Mouse (Mus musculus): ENCODE data around the gene Ehbp1l1. TPM values are rescaled to one million over a fixed set of nuclear protein-coding genes. Genes with fewer than 3 reads are reported as not detected.

Gene Ehbp1l1
- polyA plus RNA-seq, 1 experiment from 2014 or later = 9.7 TPM

DNA sequence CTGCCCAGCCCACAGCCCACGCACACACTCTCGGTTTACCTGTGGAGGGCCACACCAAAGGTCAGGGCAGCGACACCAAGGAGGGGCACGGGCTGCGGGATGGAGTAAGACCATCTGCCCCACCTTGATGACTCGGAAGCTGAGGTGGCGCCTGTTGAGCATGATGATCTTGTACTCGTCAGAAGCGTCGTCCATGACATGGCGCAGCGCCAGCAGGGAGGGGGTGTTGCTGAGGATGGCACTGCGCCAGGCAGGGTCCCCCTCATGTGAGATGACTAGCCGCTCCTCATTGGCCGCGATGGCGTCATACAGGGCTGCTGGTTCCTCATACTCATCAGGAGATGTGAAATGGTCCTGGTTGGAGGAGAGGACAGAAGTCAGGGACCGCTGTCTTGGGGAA, 59.7 kb downstream of the Ehbp1l1 start:
- Histone ChIP-seq H3K4me1 (replicated peaks) (peaks cover 31% of the 10 kb centered on the region), H3K9me3 (no peaks in the 10 kb centered on the region), H3K27ac (no peak overlapping the region), H3K4me3 (no peak overlapping the region), H3K36me3 (peaks cover 70% of the 10 kb centered on the region), H3K27me3 (ENCODE audit: insufficient read depth, poor library complexity, severe bottlenecking) (no peaks in the 10 kb centered on the region)
- no peak for DNase-seq (ENCODE audit: low spot score)
- WGBS = 97% methylated on average over 18 of the region's 18 CpGs

DNA sequence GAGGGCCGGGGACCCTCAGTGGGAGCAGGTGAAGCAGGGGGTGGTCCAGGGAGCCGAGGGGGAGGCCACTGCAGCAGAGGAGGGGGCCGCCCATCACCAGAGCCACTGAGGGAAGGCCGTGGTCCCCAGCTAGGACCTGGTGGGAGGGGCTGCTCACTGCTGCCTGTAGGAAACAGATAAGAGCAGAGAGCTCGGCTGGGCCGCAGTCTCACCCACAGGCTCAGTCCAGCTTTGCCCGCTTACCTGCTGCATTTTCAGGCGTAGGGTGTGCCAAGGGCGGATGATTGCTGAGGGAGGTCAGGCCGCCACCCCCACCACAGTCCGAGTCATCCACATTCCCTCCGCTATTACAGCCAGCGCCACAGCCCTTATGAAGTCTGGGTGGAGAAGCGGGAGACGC, 60.7 kb downstream of the Ehbp1l1 start:
- Histone ChIP-seq H3K9me3 (no peaks in the 10 kb centered on the region), H3K27ac (no peak overlapping the region), H3K4me1 (replicated peaks) (peaks cover 39% of the 10 kb centered on the region), H3K27me3 (ENCODE audit: insufficient read depth, poor library complexity, severe bottlenecking) (no peaks in the 10 kb centered on the region), H3K36me3 (peaks cover 67% of the 10 kb centered on the region), H3K4me3 (no peak overlapping the region)
- WGBS = 91% methylated on average over 15 of the region's 15 CpGs
- DNase-seq (ENCODE audit: low spot score) = no peak

DNA sequence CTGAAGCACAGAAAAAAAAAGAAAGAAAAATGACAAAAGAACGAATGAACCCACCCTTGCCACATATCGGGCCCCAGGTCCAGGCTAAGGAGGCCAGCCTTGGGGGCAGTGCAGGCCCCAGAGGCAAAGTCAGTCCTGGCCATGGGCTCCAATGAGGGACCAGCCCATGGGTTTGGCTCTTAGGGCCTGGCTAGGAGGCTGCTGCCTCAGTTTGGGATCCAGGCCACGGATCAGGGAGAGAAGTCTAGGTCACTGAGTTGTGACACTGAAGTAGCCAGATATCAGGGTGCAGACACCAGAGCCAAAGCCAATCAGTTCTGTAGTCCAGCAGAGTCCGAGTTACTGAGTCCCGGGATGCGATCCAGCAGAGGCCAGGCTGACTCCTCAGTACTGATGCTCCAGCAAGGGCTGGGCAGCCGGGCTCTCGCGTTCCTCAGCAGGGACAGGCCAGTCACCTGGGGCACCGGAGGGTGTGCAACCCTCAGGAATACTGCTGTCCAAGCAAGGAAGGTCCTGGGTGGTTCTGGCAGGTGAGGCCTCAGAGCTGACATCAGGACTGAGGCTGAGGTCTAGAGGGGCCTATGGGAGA, 61.4 kb downstream of the Ehbp1l1 start:
- Histone ChIP-seq H3K9me3 (no peaks in the 10 kb centered on the region), H3K4me1 (replicated peaks) (peaks cover 43% of the 10 kb centered on the region), H3K4me3 (0 out of 2 replicates have a peak overlapping the region, but pooled peaks have one; percentile 12), H3K27me3 (ENCODE audit: insufficient read depth, poor library complexity, severe bottlenecking) (no peaks in the 10 kb centered on the region), H3K27ac (no peak overlapping the region), H3K36me3 (peaks cover 66% of the 10 kb centered on the region)
- WGBS = 94% methylated on average over 10 of the region's 10 CpGs
- no peak for DNase-seq (ENCODE audit: low spot score)

DNA sequence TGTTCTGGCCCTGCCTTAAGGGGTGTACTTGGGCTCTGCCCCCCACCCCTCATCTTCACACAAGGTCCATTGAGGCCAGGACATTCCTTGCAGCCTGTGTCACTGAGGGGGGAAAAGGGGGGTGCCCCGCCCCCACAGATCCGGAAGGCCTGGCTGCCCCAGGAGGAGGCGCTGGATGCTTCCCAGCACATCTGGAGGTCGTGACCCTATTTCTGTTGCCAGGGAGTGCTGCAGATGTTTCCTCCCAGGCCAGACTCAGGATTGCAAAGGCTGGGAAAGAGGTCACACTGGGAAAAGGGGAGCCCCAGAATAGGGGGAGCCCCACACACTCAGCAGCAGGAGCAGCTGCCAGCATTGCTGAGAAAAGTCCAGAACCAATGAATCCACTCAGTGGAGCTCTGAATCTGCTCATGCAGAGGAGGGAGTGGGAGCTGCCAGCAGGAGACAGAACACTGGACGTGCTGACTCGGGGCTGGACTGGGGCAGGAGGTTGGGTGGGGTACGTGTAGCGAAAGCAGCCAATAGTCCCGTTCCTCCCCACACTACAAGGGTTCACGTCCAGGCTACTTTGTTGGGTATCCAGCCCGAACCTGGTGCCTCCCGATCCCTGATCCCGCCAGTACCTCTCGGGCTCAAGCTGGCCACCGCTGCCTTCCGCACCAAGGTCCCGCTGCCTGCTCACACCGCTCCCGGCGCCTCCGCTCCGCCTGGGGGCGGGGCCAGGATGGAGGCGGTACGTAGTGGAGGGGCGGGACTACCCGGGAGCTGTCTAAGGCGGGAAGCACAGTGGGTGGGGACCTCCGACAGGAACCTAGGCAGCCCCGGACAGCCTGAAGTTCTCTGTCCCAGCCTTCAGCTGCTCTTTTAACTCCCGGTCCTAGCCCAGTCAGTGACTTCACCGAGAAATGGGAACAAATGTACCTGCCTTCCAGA, 62.9 kb downstream of the Ehbp1l1 start, which contains the start of gene Sipa1:
Gene Sipa1, minus strand, starts transcription at position 727 of the 933 bp plus-strand sequence.
- H3K36me3 ChIP-seq = peaks cover 57% of the 10 kb centered on the region
- under 1% methylated on average over 32 of the region's 32 CpGs for WGBS
- H3K27me3 ChIP-seq (ENCODE audit: insufficient read depth, poor library complexity, severe bottlenecking) = no peaks in the 10 kb centered on the region
- H3K9me3 ChIP-seq = no peaks in the 10 kb centered on the region
- H3K4me1 ChIP-seq (replicated peaks) = peaks cover 43% of the 10 kb centered on the region
- peak within 1 kb of the TSS; percentile 85 for H3K27ac ChIP-seq
- H3K4me3 ChIP-seq = peak within 1 kb of the TSS; percentile 61
- peak; percentile 89 for DNase-seq (ENCODE audit: low spot score)

DNA sequence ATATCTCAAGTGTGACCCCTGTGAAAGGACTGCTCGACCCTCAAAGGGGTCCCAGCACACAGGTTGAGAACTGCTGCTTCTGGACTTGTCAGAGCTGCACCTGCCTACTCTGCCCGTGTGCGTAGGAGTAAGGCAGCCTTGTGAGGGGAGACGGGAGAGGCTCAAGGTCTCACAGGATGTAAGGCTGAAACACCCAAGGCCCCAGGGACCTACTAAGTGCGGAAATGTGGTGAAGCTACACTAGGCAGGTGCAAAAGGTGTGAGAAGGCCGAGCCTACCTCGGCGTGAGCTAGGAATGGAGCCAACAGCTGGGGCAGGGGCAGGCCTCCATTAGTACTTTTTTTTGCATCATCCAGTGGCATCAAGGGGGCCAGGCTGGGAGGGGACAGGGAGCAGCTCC, 63.8 kb downstream of the Ehbp1l1 start:
- Histone ChIP-seq H3K36me3 (peaks cover 50% of the 10 kb centered on the region), H3K4me3 (peak overlapping the region; percentile 61), H3K9me3 (no peaks in the 10 kb centered on the region), H3K27ac (peak overlapping the region; percentile 85), H3K4me1 (replicated peaks) (peaks cover 43% of the 10 kb centered on the region), H3K27me3 (ENCODE audit: insufficient read depth, poor library complexity, severe bottlenecking) (no peaks in the 10 kb centered on the region)
- DNase-seq (ENCODE audit: low spot score) = no peak
- 80% methylated on average over 8 of the region's 8 CpGs for WGBS

DNA sequence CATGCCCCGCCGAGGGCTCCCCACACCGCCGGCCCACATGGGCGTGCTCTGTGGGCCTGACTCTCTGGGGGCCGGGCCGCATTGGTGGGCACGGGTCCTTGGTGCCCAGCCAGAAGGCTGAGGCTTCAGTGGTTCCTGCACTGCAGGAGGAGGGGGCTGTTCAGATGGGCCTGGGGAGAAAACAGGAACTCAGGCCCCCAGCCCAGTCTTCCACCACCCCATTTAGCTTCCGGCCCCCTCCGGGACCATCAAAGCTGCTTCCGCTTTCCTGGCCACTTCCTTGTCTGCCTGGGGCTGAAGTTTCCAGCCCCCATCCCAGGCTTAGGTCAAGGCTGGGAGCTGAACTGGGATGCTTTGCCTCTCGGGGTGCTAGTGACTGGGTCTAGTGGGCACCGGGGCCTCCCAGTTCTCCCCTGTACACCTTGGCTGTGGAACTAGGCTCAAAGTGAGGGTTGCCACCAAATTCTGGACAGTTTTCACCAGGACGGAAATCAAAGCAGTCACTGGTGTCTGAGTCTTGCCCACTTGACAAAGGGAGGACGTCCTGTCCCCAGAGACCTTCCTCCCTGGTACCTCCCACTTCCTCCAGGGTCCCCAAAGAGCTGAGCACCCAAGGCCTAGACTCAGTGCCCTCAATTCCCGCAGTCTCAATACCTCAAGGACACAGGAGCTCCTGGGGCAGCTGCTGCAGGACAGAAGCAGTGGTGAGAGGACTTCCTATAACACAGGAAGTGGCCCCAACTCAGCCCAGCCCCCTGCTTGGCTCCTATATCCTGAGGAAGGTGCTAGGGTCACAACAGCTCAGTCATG, 65.0 kb downstream of the Ehbp1l1 start:
- WGBS = 87% methylated on average over 16 of the region's 16 CpGs
- Histone ChIP-seq H3K4me3 (peak overlapping the region; percentile 14; the same call in 1 of the 2 replicates), H3K27ac (peak overlapping the region; percentile 30; the same call in 1 of the 2 replicates), H3K9me3 (no peaks in the 10 kb centered on the region), H3K36me3 (peaks cover 45% of the 10 kb centered on the region), H3K4me1 (replicated peaks) (peaks cover 43% of the 10 kb centered on the region), H3K27me3 (ENCODE audit: insufficient read depth, poor library complexity, severe bottlenecking) (peaks cover 9% of the 10 kb centered on the region)
- no peak for DNase-seq (ENCODE audit: low spot score)

Other genes with a start within 250 kb of the Ehbp1l1 start
- 43.7 and 51.4 TPM in 2 replicates for gene Mus81, start 237.9 kb downstream of the Ehbp1l1 start, polyA plus RNA-seq (2016; fragmentation: Nextera tagmentation; extraction: Ambion mirVana)
- 3,259 and 3,562 TPM in 2 replicates for gene Cfl1, start 235.9 kb downstream of the Ehbp1l1 start, polyA plus RNA-seq (2016; fragmentation: Nextera tagmentation; extraction: Ambion mirVana)
- not detected in 2 replicates for gene 1700020D05Rik, start 222.5 kb downstream of the Ehbp1l1 start, polyA plus RNA-seq (2016; fragmentation: Nextera tagmentation; extraction: Ambion mirVana)
- gene Snx32, start 215.8 kb downstream of the Ehbp1l1 start, polyA plus RNA-seq (2016; fragmentation: Nextera tagmentation; extraction: Ambion mirVana) = 8.9 and 18.7 TPM in 2 replicates
- gene Ovol1, start 165.7 kb downstream of the Ehbp1l1 start, polyA plus RNA-seq (2016; fragmentation: Nextera tagmentation; extraction: Ambion mirVana) = 0.39 and 0.77 TPM in 2 replicates
- 1.6 and 2.6 TPM in 2 replicates for gene Ap5b1, start 158.3 kb downstream of the Ehbp1l1 start, polyA plus RNA-seq (2016; fragmentation: Nextera tagmentation; extraction: Ambion mirVana)
- gene Rnaseh2c, start 124.4 kb downstream of the Ehbp1l1 start, polyA plus RNA-seq (2016; fragmentation: Nextera tagmentation; extraction: Ambion mirVana) = 177 and 187 TPM in 2 replicates
- gene Kat5, start 116.1 kb downstream of the Ehbp1l1 start, polyA plus RNA-seq (2016; fragmentation: Nextera tagmentation; extraction: Ambion mirVana) = 58.9 and 69.2 TPM in 2 replicates
- gene Rela, start 88.8 kb downstream of the Ehbp1l1 start, polyA plus RNA-seq (2016; fragmentation: Nextera tagmentation; extraction: Ambion mirVana) = 27.8 and 36.0 TPM in 2 replicates
- gene Sipa1, start 62.6 kb downstream of the Ehbp1l1 start, polyA plus RNA-seq (2016; fragmentation: Nextera tagmentation; extraction: Ambion mirVana) = 27.5 and 27.6 TPM in 2 replicates
- 34.1 and 35.1 TPM in 2 replicates for gene Map3k11, start 37.6 kb downstream of the Ehbp1l1 start, polyA plus RNA-seq (2016; fragmentation: Nextera tagmentation; extraction: Ambion mirVana)
- 27.3 and 30.8 TPM in 2 replicates for gene Pcnx3, start 37.4 kb downstream of the Ehbp1l1 start, polyA plus RNA-seq (2016; fragmentation: Nextera tagmentation; extraction: Ambion mirVana)
- 0.16 and 0.21 TPM in 2 replicates for gene Kcnk7, start 21.9 kb downstream of the Ehbp1l1 start, polyA plus RNA-seq (2016; fragmentation: Nextera tagmentation; extraction: Ambion mirVana)
- gene Fam89b, start 3.3 kb upstream of the Ehbp1l1 start, polyA plus RNA-seq (2016; fragmentation: Nextera tagmentation; extraction: Ambion mirVana) = 149 and 192 TPM in 2 replicates
- gene Ltbp3, start 14.6 kb upstream of the Ehbp1l1 start, polyA plus RNA-seq (2016; fragmentation: Nextera tagmentation; extraction: Ambion mirVana) = 2.7 and 6.9 TPM in 2 replicates
- 68.2 and 69.5 TPM in 2 replicates for gene Scyl1, start 45.1 kb upstream of the Ehbp1l1 start, polyA plus RNA-seq (2016; fragmentation: Nextera tagmentation; extraction: Ambion mirVana)
- gene Frmd8, start 149.0 kb upstream of the Ehbp1l1 start, polyA plus RNA-seq (2016; fragmentation: Nextera tagmentation; extraction: Ambion mirVana) = 37.2 and 37.8 TPM in 2 replicates
- gene Slc25a45, start 151.5 kb upstream of the Ehbp1l1 start, polyA plus RNA-seq (2016; fragmentation: Nextera tagmentation; extraction: Ambion mirVana) = 2.8 TPM in 2 replicates
- 9.9 and 11.3 TPM in 2 replicates for gene Tigd3, start 167.8 kb upstream of the Ehbp1l1 start, polyA plus RNA-seq (2016; fragmentation: Nextera tagmentation; extraction: Ambion mirVana)
- 225 TPM in 2 replicates for gene Dpf2, start 186.7 kb upstream of the Ehbp1l1 start, polyA plus RNA-seq (2016; fragmentation: Nextera tagmentation; extraction: Ambion mirVana)
- 2.0 and 2.9 TPM in 2 replicates for gene Cdc42ep2, start 198.5 kb upstream of the Ehbp1l1 start, polyA plus RNA-seq (2016; fragmentation: Nextera tagmentation; extraction: Ambion mirVana)
- 83.7 and 110 TPM in 2 replicates for gene Pola2, start 237.9 kb upstream of the Ehbp1l1 start, polyA plus RNA-seq (2016; fragmentation: Nextera tagmentation; extraction: Ambion mirVana)